Mouse (Mus musculus): ENCODE data around the gene Rnf40.

- TF ChIP-seq EP300 (IDR thresholded peaks at IDR 0.05; ENCODE audit: low read depth), result no peak
- no peak for TF ChIP-seq CTCF (IDR thresholded peaks at IDR 0.05; ENCODE audit: low read depth)
Observed at GRCm38 (mm10) chr7:127614511-127614890, 25.9 kb downstream of the Rnf40 start.

Data from liver, postnatal 0 days (tissue).